Mouse (Mus musculus): ENCODE results near the gene Aff2. TPM values are rescaled to one million over a fixed set of nuclear protein-coding genes. Genes with fewer than 3 reads are reported as not detected.
A peak's percentile ranks its signal among the peaks of the same experiment; 100 is the strongest.

The Aff2 gene
- polyA plus RNA-seq, 1 experiment from 2014 or later, result 20.3 TPM

DNA sequence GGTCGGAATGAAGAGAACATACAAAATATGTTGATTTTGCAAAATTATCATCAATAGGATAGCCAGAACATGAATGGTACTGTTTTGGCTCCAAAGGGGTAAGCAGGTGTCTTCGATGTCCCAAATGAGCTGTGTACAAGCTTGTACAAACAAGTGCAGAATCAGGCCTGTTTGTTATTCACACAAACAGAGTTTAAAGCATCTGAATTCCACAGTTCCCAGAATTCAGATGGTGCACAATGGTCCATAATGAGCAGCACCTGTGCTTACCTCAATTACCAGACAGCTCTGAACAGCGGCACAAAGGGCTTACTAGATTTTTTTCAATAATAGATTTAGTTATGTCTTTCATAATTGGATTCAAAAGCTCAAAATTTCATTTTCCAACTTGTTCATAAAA, 457.6 kb downstream of the Aff2 start:
- H3K9me3 ChIP-seq (ENCODE audit: control insufficient read depth, low read length), result no peaks in the 10 kb centered on the region
- WGBS, result 87% methylated on average over 3 of the region's 3 CpGs
- no peak for DNase-seq (ENCODE audit: low spot score)
- no peaks in the 10 kb centered on the region for H3K27me3 ChIP-seq (ENCODE audit: control insufficient read depth, insufficient read depth, low read length)
- no peak overlapping the region for H3K9ac ChIP-seq
- H3K4me1 ChIP-seq (replicated peaks; ENCODE audit: control insufficient read depth, insufficient read depth, low read length), result no peaks in the 10 kb centered on the region
- no peak for ATAC-seq (ENCODE audit: low FRiP score)
- H3K36me3 ChIP-seq (replicated peaks; ENCODE audit: control insufficient read depth, insufficient read depth), result no peaks in the 10 kb centered on the region
- no peak overlapping the region for H3K4me3 ChIP-seq (replicated peaks; ENCODE audit: low read length)
- H3K27ac ChIP-seq, result no peak overlapping the region
- H3K4me2 ChIP-seq (replicated peaks), result no peak overlapping the region

DNA sequence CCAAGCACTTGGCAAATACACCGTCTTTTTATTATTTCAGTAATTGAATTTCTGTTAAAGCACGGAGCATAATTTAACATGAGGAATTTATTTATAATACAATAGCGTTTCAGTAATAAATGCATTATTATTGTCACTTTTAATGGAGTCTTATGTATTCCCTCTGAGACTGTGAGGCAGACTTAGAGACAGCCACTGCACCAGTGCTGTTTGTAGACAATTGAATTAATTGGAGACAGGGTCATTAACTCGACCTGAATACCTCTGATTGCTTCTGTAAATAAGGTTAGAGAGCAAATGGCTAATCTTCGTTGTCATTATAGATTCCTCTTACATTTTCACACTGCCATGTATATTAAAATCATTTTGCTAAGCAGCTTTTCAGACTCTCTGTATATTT, 458.1 kb downstream of the Aff2 start:
- H3K36me3 ChIP-seq (replicated peaks; ENCODE audit: control insufficient read depth, insufficient read depth), result no peaks in the 10 kb centered on the region
- H3K4me3 ChIP-seq (replicated peaks; ENCODE audit: low read length), result no peak overlapping the region
- no peak overlapping the region for H3K9ac ChIP-seq
- no peak overlapping the region for H3K4me2 ChIP-seq (replicated peaks)
- 48% methylated on average over 5 of the region's 5 CpGs for WGBS
- no peak overlapping the region for H3K27ac ChIP-seq
- no peaks in the 10 kb centered on the region for H3K27me3 ChIP-seq (ENCODE audit: control insufficient read depth, insufficient read depth, low read length)
- no peaks in the 10 kb centered on the region for H3K9me3 ChIP-seq (ENCODE audit: control insufficient read depth, low read length)
- DNase-seq (ENCODE audit: low spot score) (no peak), ATAC-seq (ENCODE audit: low FRiP score) (no peak)
- no peaks in the 10 kb centered on the region for H3K4me1 ChIP-seq (replicated peaks; ENCODE audit: control insufficient read depth, insufficient read depth, low read length)

DNA sequence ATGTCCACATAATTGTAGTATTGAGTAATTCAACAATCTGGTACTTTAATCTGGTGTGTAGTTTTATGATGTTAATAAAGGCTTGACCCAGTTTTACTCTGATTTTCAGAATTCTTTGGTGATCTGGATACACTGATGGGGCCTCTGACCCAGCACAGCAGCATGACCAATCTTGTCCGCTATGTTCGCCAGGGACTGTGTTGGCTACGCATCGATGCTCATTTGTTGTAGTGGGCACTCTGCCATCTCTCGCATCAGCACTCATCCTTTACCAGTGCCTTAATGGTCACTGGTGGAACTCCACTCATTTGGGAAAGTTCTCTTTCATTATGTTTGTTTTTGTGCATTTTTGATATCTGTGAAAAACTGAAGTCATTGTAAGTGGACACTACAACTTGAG, 507.5 kb downstream of the Aff2 start:
- Histone ChIP-seq H3K27me3 (ENCODE audit: control insufficient read depth, insufficient read depth, low read length) (no peaks in the 10 kb centered on the region), H3K36me3 (replicated peaks; ENCODE audit: control insufficient read depth, insufficient read depth) (no peaks in the 10 kb centered on the region), H3K9ac (no peak overlapping the region), H3K27ac (no peak overlapping the region), H3K9me3 (ENCODE audit: control insufficient read depth, low read length) (no peaks in the 10 kb centered on the region), H3K4me2 (replicated peaks) (no peak overlapping the region), H3K4me3 (replicated peaks; ENCODE audit: low read length) (no peak overlapping the region), H3K4me1 (replicated peaks; ENCODE audit: control insufficient read depth, insufficient read depth, low read length) (no peaks in the 10 kb centered on the region)
- DNase-seq (ENCODE audit: low spot score) (no peak), ATAC-seq (ENCODE audit: low FRiP score) (no peak)
- 76% methylated on average over 5 of the region's 5 CpGs for WGBS

DNA sequence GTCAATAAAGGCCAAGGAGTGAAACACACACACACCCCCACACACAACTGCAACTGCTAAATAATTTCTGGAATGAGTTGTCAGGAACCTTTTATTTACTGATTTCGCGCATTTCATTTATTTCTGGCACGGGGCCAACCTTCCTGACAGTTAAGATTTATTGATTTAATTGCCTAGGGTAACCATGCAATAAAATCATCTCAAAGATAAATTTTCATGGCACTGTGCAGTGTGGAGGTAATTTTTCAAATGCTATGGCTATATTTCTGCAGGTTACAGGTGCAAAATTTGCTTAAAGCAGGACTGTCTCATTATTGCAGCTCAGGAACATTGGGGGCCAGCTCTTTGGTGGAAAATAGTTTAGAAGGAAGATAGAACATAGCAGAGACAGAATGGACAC, 531.6 kb downstream of the Aff2 start:
- Histone ChIP-seq H3K27ac (no peak overlapping the region), H3K27me3 (ENCODE audit: control insufficient read depth, insufficient read depth, low read length) (no peaks in the 10 kb centered on the region), H3K4me3 (replicated peaks; ENCODE audit: low read length) (no peak overlapping the region), H3K9me3 (ENCODE audit: control insufficient read depth, low read length) (no peaks in the 10 kb centered on the region), H3K36me3 (replicated peaks; ENCODE audit: control insufficient read depth, insufficient read depth) (no peaks in the 10 kb centered on the region), H3K9ac (no peak overlapping the region), H3K4me1 (replicated peaks; ENCODE audit: control insufficient read depth, insufficient read depth, low read length) (0 out of 2 replicates have a peak, but pooled peaks cover 3% of the 10 kb centered on the region), H3K4me2 (replicated peaks) (no peak overlapping the region)
- 50% methylated on average over 3 of the region's 3 CpGs for WGBS
- ATAC-seq (ENCODE audit: low FRiP score) (no peak), DNase-seq (ENCODE audit: low spot score) (peak; percentile 27)

Data from hindbrain, embryonic 14.5 days (tissue).